Mouse (Mus musculus) limb, embryonic 11.5 days (tissue): ENCODE results near the gene Olfr961. TPM values are rescaled to one million over a fixed set of nuclear protein-coding genes. Genes with fewer than 3 reads are reported as not detected.

Experiments
- ATAC-seq: fragments of 200-750 bp; cut with Nextera tagmentation; 2 replicates; pipeline ENCODE4 v1.8.0; 2017; ENCODE audit warnings: low read depth; ENCODE audit not compliant: insufficient number of reproducible peaks, low FRiP score, low TSS enrichment
- DNase-seq: peaks from one replicate; pipeline ENCODE4 v3.0.0-alpha.2; 2015; ENCODE audit warnings: low spot score
- H3K27ac ChIP-seq: fragments of 300-500 bp; sonication (generic); replicated peaks from 2 replicates; pipeline ENCODE4 v1.5.1; 2014; ENCODE audit warnings: low read depth, mild to moderate bottlenecking, low read length
- H3K27me3 ChIP-seq: fragments of 300-500 bp; sonication (generic); 2 replicates; pipeline ENCODE4 v1.6.1; 2014; ENCODE audit warnings: mild to moderate bottlenecking, low read length, mixed read lengths; ENCODE audit not compliant: control insufficient read depth, insufficient read depth
- H3K36me3 ChIP-seq: fragments of 300-500 bp; sonication (generic); 2 replicates; pipeline ENCODE4 v1.6.1; 2014; ENCODE audit warnings: mild to moderate bottlenecking, low read length, moderate library complexity, mixed read lengths; ENCODE audit not compliant: control insufficient read depth, insufficient read depth
- H3K4me1 ChIP-seq: fragments of 300-500 bp; sonication (generic); 2 replicates; pipeline ENCODE4 v1.6.1; 2014; ENCODE audit warnings: low read length, mixed read lengths; ENCODE audit not compliant: control insufficient read depth, insufficient read depth
- H3K4me2 ChIP-seq: fragments of 300-500 bp; sonication (generic); 2 replicates; pipeline ENCODE4 v1.6.1; 2014; ENCODE audit warnings: low read depth, mild to moderate bottlenecking, moderate library complexity; ENCODE audit not compliant: severe bottlenecking
- H3K4me3 ChIP-seq: fragments of 300-500 bp; sonication (generic); 2 replicates; pipeline ENCODE4 v1.5.1; 2014; ENCODE audit warnings: low read depth, low read length
- H3K9ac ChIP-seq: fragments of 300-500 bp; sonication (generic); 2 replicates; pipeline ENCODE4 v1.6.1; 2014; ENCODE audit warnings: mild to moderate bottlenecking, low read length
- H3K9me3 ChIP-seq: fragments of 300-500 bp; sonication (generic); 2 replicates; pipeline ENCODE4 v1.6.1; 2016; ENCODE audit warnings: low read length; ENCODE audit not compliant: control insufficient read depth
- WGBS: fragments of 180-500 bp; shearing (Covaris S2); extraction: QIAGEN DNeasy Blood & Tissue Kit; methylation state at CpG from one replicate; pipeline ENCODE4 v1.1.7; 2014; 5-methylcytosine and 5-hydroxymethylcytosine counted together
- polyA plus RNA-seq: library from polyadenylated mRNA; unstranded; fragments of >200 nt; fragmentation: Nextera tagmentation; extraction: Ambion mirVana; gene quantifications from 2 replicates; pipeline ENCODE4 v1.2.1, GENCODE M21; 2014

The Olfr961 gene
- polyA plus RNA-seq, 1 experiment from 2014 or later, result not detected

- WGBS, result 90% methylated on average over 3 of the region's 3 CpGs
Observed at GRCm38 (mm10) chr9:39623783-39624182, 21.1 kb upstream of the Olfr961 start.

GRCm38 (mm10) chr9:39624711-39625110 lies 20.2 kb upstream of the Olfr961 start:
- no peak overlapping the region for H3K27ac ChIP-seq
- no peaks in the 10 kb centered on the region for H3K4me1 ChIP-seq
- ATAC-seq, result no peak
- no peak overlapping the region for H3K4me3 ChIP-seq
- no peaks in the 10 kb centered on the region for H3K36me3 ChIP-seq
- DNase-seq, result no peak
- no peaks in the 10 kb centered on the region for H3K9me3 ChIP-seq
- H3K9ac ChIP-seq, result no peak overlapping the region
- H3K27me3 ChIP-seq, result no peaks in the 10 kb centered on the region
- WGBS, result 61% methylated on average over 2 of the region's 2 CpGs
- H3K4me2 ChIP-seq, result no peak overlapping the region

More at GRCm38 (mm10) chr9:39623783-39624182, 21.1 kb upstream of the Olfr961 start:
- Histone ChIP-seq H3K4me1 (no peaks in the 10 kb centered on the region), H3K27me3 (no peaks in the 10 kb centered on the region), H3K4me3 (no peak overlapping the region), H3K9ac (no peak overlapping the region), H3K36me3 (no peaks in the 10 kb centered on the region), H3K4me2 (no peak overlapping the region), H3K27ac (no peak overlapping the region), H3K9me3 (no peaks in the 10 kb centered on the region)
- DNase-seq (no peak), ATAC-seq (no peak)

- ATAC-seq (no peak), DNase-seq (no peak)
- WGBS, result 83% methylated on average over 2 of the region's 2 CpGs
- Histone ChIP-seq H3K9ac (no peak overlapping the region), H3K27ac (no peak overlapping the region), H3K4me2 (no peak overlapping the region), H3K36me3 (no peaks in the 10 kb centered on the region), H3K27me3 (no peaks in the 10 kb centered on the region), H3K4me1 (no peaks in the 10 kb centered on the region), H3K9me3 (no peaks in the 10 kb centered on the region), H3K4me3 (no peak overlapping the region)
Observed at GRCm38 (mm10) chr9:39629069-39629468, 15.8 kb upstream of the Olfr961 start.

- H3K4me2 ChIP-seq, result no peak overlapping the region
- H3K4me1 ChIP-seq, result no peaks in the 10 kb centered on the region
- ATAC-seq (no peak), DNase-seq (no peak)
- no peaks in the 10 kb centered on the region for H3K36me3 ChIP-seq
- H3K9me3 ChIP-seq, result no peaks in the 10 kb centered on the region
- 40% methylated on average over 4 of the region's 4 CpGs for WGBS
- H3K27ac ChIP-seq, result no peak overlapping the region
- no peaks in the 10 kb centered on the region for H3K27me3 ChIP-seq
- no peak overlapping the region for H3K4me3 ChIP-seq
- no peak overlapping the region for H3K9ac ChIP-seq
Observed at GRCm38 (mm10) chr9:39633913-39634594, 10.8 kb upstream of the Olfr961 start.

- no peak overlapping the region for H3K27ac ChIP-seq
- no peak overlapping the region for H3K4me3 ChIP-seq
- no peaks in the 10 kb centered on the region for H3K27me3 ChIP-seq
- no peaks in the 10 kb centered on the region for H3K9me3 ChIP-seq
- WGBS, result 81% methylated on average over 4 of the region's 4 CpGs
- H3K4me1 ChIP-seq, result no peaks in the 10 kb centered on the region
- ATAC-seq (no peak), DNase-seq (no peak)
- no peak overlapping the region for H3K4me2 ChIP-seq
- no peak overlapping the region for H3K9ac ChIP-seq
- H3K36me3 ChIP-seq, result no peaks in the 10 kb centered on the region
Observed at GRCm38 (mm10) chr9:39647382-39647781, 2.5 kb downstream of the Olfr961 start.

- Histone ChIP-seq H3K9ac (no peak overlapping the region), H3K4me2 (no peak overlapping the region), H3K27ac (no peak overlapping the region), H3K4me1 (no peaks in the 10 kb centered on the region), H3K9me3 (no peaks in the 10 kb centered on the region), H3K36me3 (no peaks in the 10 kb centered on the region), H3K27me3 (no peaks in the 10 kb centered on the region), H3K4me3 (no peak overlapping the region)
- DNase-seq (no peak), ATAC-seq (no peak)
- 81% methylated on average over 6 of the region's 6 CpGs for WGBS
Observed at GRCm38 (mm10) chr9:39654756-39655396, 10.0 kb downstream of the Olfr961 start.

- no peaks in the 10 kb centered on the region for H3K4me1 ChIP-seq
- H3K4me3 ChIP-seq, result no peak within 1 kb of the TSS
- ATAC-seq (no peak), DNase-seq (no peak)
- H3K36me3 ChIP-seq, result no peaks in the 10 kb centered on the region
- no peak within 1 kb of the TSS for H3K4me2 ChIP-seq
- H3K27me3 ChIP-seq, result no peaks in the 10 kb centered on the region
- no peak within 1 kb of the TSS for H3K27ac ChIP-seq
- WGBS, result 82% methylated on average over 1 of the region's 1 CpGs
- no peak within 1 kb of the TSS for H3K9ac ChIP-seq
- no peaks in the 10 kb centered on the region for H3K9me3 ChIP-seq
Observed at GRCm38 (mm10) chr9:39666905-39667304, 22.0 kb downstream of the Olfr961 start, which contains the start of gene Olfr963. Olfr963 (plus strand) TSS chr9:39667205.

- Histone ChIP-seq H3K4me2 (no peak overlapping the region), H3K27ac (no peak overlapping the region), H3K36me3 (no peaks in the 10 kb centered on the region), H3K4me3 (no peak overlapping the region), H3K4me1 (no peaks in the 10 kb centered on the region), H3K9ac (no peak overlapping the region), H3K27me3 (no peaks in the 10 kb centered on the region), H3K9me3 (no peaks in the 10 kb centered on the region)
- DNase-seq (no peak), ATAC-seq (no peak)
- 70% methylated on average over 2 of the region's 2 CpGs for WGBS
Observed at GRCm38 (mm10) chr9:39669723-39670122, 24.8 kb downstream of the Olfr961 start.
